Mouse (Mus musculus) spleen, embryonic (tissue): ENCODE results near the gene Khdc4.

ENCODE experiments used
- CTCF ChIA-PET: fragments of 350-600 bp; sonication (Branson Sonifier 250); formaldehyde crosslinking; loops from one replicate; lab custom pipeline; 2022; lab: Charles Lee

The Khdc4 gene

GRCm38 (mm10) chr3:88684980-88685941, at the start of gene Khdc4:
Gene Khdc4, plus strand, starts transcription at chr3:88685803.
- CTCF ChIA-PET, result interaction anchor here (0.6 to 1.2 kb wide), 3 partner anchors 19 to 33 kb away, joined by 3 to 8 read pairs (median 6); no protein-coding TSS in a partner anchor

- CTCF ChIA-PET, result no interaction called here
These were observed 49.0 kb upstream of the Khdc4 start for GRCm38 (mm10) chr3:88636555-88636986.

- CTCF ChIA-PET, result no interaction called here
These were observed 48.5 kb upstream of the Khdc4 start for GRCm38 (mm10) chr3:88637134-88637533.

- CTCF ChIA-PET, result no interaction called here
These were observed 46.4 kb upstream of the Khdc4 start for GRCm38 (mm10) chr3:88639239-88639638.

- CTCF ChIA-PET, result interaction anchor here (0.6 to 0.8 kb wide), 2 partner anchors 33 to 76 kb away, joined by 3 to 4 read pairs; no protein-coding TSS in a partner anchor
These were observed 44.9 kb upstream of the Khdc4 start for GRCm38 (mm10) chr3:88640676-88641075.

- CTCF ChIA-PET, result no interaction called here
These were observed 42.5 kb upstream of the Khdc4 start for GRCm38 (mm10) chr3:88643078-88643477.

GRCm38 (mm10) chr3:88645937-88646336, 39.7 kb upstream of the Khdc4 start:
- CTCF ChIA-PET, result no interaction called here

GRCm38 (mm10) chr3:88646426-88646995, 39.1 kb upstream of the Khdc4 start:
- CTCF ChIA-PET, result no interaction called here

- CTCF ChIA-PET, result no interaction called here
These were observed 38.5 kb upstream of the Khdc4 start for GRCm38 (mm10) chr3:88647076-88647475.

- CTCF ChIA-PET, result interaction anchor here (0.6 kb wide), 2 partner anchors 503 to 1317 kb away, joined by 3 to 5 read pairs; no protein-coding TSS in a partner anchor
These were observed 37.7 kb upstream of the Khdc4 start for GRCm38 (mm10) chr3:88647779-88648413.

GRCm38 (mm10) chr3:88648452-88649168, 37.0 kb upstream of the Khdc4 start:
- CTCF ChIA-PET, result interaction anchor here (0.6 kb wide), 2 partner anchors 18 to 1318 kb away, joined by 3 to 5 read pairs; no protein-coding TSS in a partner anchor

GRCm38 (mm10) chr3:88649186-88649585, 36.4 kb upstream of the Khdc4 start:
- CTCF ChIA-PET, result interaction anchor here (0.6 kb wide), 1 partner anchor 19 kb away, joined by 3 read pairs; no protein-coding TSS in a partner anchor

- CTCF ChIA-PET, result no interaction called here
These were observed 35.6 kb upstream of the Khdc4 start for GRCm38 (mm10) chr3:88649967-88650366.

- CTCF ChIA-PET, result interaction anchor here (0.6 kb wide), 1 partner anchor 48 kb away, joined by 12 read pairs; no protein-coding TSS in a partner anchor
These were observed 34.7 kb upstream of the Khdc4 start for GRCm38 (mm10) chr3:88650713-88651504.

GRCm38 (mm10) chr3:88651669-88652618, 33.7 kb upstream of the Khdc4 start:
- CTCF ChIA-PET, result interaction anchor here (0.6 kb wide), 1 partner anchor 49 kb away, joined by 12 read pairs; no protein-coding TSS in a partner anchor

GRCm38 (mm10) chr3:88652846-88653515, 32.6 kb upstream of the Khdc4 start, which contains the start of gene Rxfp4:
Gene Rxfp4, minus strand, starts transcription at chr3:88653142.
- CTCF ChIA-PET, result no interaction called here

- CTCF ChIA-PET, result interaction anchor here (0.6 kb wide), 1 partner anchor 22 kb away, joined by 3 read pairs; no protein-coding TSS in a partner anchor
These were observed 31.9 kb upstream of the Khdc4 start for GRCm38 (mm10) chr3:88653516-88654370.
